Mouse (Mus musculus): ENCODE data around the gene Kcnj3.

GRCm38 (mm10) chr2:55591226-55591988 lies 155.6 kb downstream of the Kcnj3 start:
- TF ChIP-seq POLR2A (IDR thresholded peaks at IDR 0.05; ENCODE audit: low read depth, low read length) (no peak), CTCF (IDR thresholded peaks at IDR 0.05; ENCODE audit: extremely low read depth, insufficient read depth, insufficient read length, insufficient replicate concordance) (no peak)
